Mouse (Mus musculus) MEL (cell line): Measurements from ENCODE around the gene Itpr1. TPM values are rescaled to one million over a fixed set of nuclear protein-coding genes. Genes with fewer than 3 reads are reported as not detected.

Experiments
- DNase-seq: peaks from one replicate; pipeline ENCODE4 v3.0.0; 2011; ENCODE audit warnings: low read depth, low spot score
- H3K27ac ChIP-seq: 2 replicates; pipeline ENCODE4 v1.5.1; 2012; ENCODE audit warnings: low read depth, mild to moderate bottlenecking, control low read depth, low read length, moderate library complexity; ENCODE audit not compliant: control insufficient read depth
- H3K27me3 ChIP-seq, 2 experiments: fragments of 150-350 bp in 1 of 2; sonication (generic) in 1 of 2; 2 replicates each; pipeline ENCODE4 v1.6.1; 2012; ENCODE audit warnings: low read length in 2 of 2, mild to moderate bottlenecking in 2 of 2, improper control_type of control experiment in 1 of 2, moderate library complexity in 1 of 2; ENCODE audit not compliant: insufficient read depth in 2 of 2, control insufficient read depth in 1 of 2
- H3K36me3 ChIP-seq, 2 experiments: 2 replicates each; pipeline ENCODE4 v1.6.1; 2012 to 2014; ENCODE audit warnings: low read length in 2 of 2, improper control_type of control experiment in 1 of 2, inconsistent platforms in 1 of 2, mild to moderate bottlenecking in 1 of 2; ENCODE audit not compliant: insufficient read depth in 2 of 2, control insufficient read depth in 1 of 2
- H3K4me1 ChIP-seq, 2 experiments: fragments of 150-350 bp in 1 of 2; sonication (generic) in 1 of 2; 2 replicates each; pipeline ENCODE4 v1.6.1; 2012; ENCODE audit warnings: low read length in 2 of 2, improper control_type of control experiment in 1 of 2, mild to moderate bottlenecking in 1 of 2; ENCODE audit not compliant: insufficient read depth in 2 of 2, control insufficient read depth in 1 of 2
- H3K4me3 ChIP-seq, 2 experiments: fragments of 150-350 bp in 1 of 2; sonication (generic) in 1 of 2; 2 replicates each; pipeline ENCODE4 v1.5.1; 2012; ENCODE audit warnings: low read depth in 2 of 2, low read length in 2 of 2, mild to moderate bottlenecking in 2 of 2, moderate library complexity in 2 of 2, control low read depth in 1 of 2, improper control_type of control experiment in 1 of 2; ENCODE audit not compliant: control insufficient read depth in 1 of 2, insufficient read depth in 1 of 2
- H3K79me2 ChIP-seq: 2 replicates; pipeline ENCODE4 v1.6.1; 2012; ENCODE audit warnings: mild to moderate bottlenecking, low read length, moderate library complexity; ENCODE audit not compliant: control insufficient read depth, poor library complexity, insufficient read depth
- H3K9ac ChIP-seq: 2 replicates; pipeline ENCODE4 v1.6.1; 2012; ENCODE audit warnings: low read depth, mild to moderate bottlenecking, control low read depth, low read length, moderate library complexity; ENCODE audit not compliant: control insufficient read depth, poor library complexity, severe bottlenecking
- H3K9me3 ChIP-seq: fragments of 150-350 bp; sonication (generic); replicated peaks from 2 replicates; pipeline ENCODE4 v1.6.1; 2012; ENCODE audit warnings: mild to moderate bottlenecking, low read length, improper control_type of control experiment, moderate library complexity; ENCODE audit not compliant: insufficient read depth
- CHD1 ChIP-seq: IDR thresholded peaks from 2 replicates; pipeline ENCODE4 v1.6.1; 2012; ENCODE audit warnings: low read depth, mild to moderate bottlenecking, inconsistent platforms, low read length, improper control_type of control experiment
- EP300 ChIP-seq, 2 experiments: IDR thresholded peaks; 2 replicates each; pipeline ENCODE4 v1.6.1; 2011; ENCODE audit warnings: improper control_type of control experiment in 2 of 2, low read length in 2 of 2, low read depth in 1 of 2, mild to moderate bottlenecking in 1 of 2
- ETS1 ChIP-seq: IDR thresholded peaks from 2 replicates; pipeline ENCODE4 v1.6.1; 2012; ENCODE audit warnings: low read depth, mild to moderate bottlenecking, inconsistent platforms, low read length, improper control_type of control experiment, moderate library complexity
- HCFC1 ChIP-seq: IDR thresholded peaks from 2 replicates; pipeline ENCODE4 v1.6.1; 2012; ENCODE audit warnings: low read depth, mild to moderate bottlenecking, inconsistent platforms, low read length, improper control_type of control experiment, moderate library complexity
- KAT2A ChIP-seq: conservative IDR thresholded peaks from 2 replicates; pipeline ENCODE4 v1.6.1; 2012; ENCODE audit warnings: low read depth, low read length, improper control_type of control experiment, inconsistent platforms
- MAFK ChIP-seq: IDR thresholded peaks from 2 replicates; pipeline ENCODE4 v1.6.1; 2011; ENCODE audit warnings: low read depth, mild to moderate bottlenecking, low read length, improper control_type of control experiment, borderline replicate concordance
- MXI1 ChIP-seq: IDR thresholded peaks from 2 replicates; pipeline ENCODE4 v1.6.1; 2011; ENCODE audit warnings: mild to moderate bottlenecking, low read depth, low read length, improper control_type of control experiment
- MYB ChIP-seq: IDR thresholded peaks from 2 replicates; pipeline ENCODE4 v1.6.1; 2011; ENCODE audit warnings: mild to moderate bottlenecking, low read depth, low read length, improper control_type of control experiment
- NELFE ChIP-seq: IDR thresholded peaks from 2 replicates; pipeline ENCODE4 v1.6.1; 2011; ENCODE audit warnings: low read depth, low read length, improper control_type of control experiment
- POLR2A ChIP-seq, 2 experiments: IDR thresholded peaks; 2 replicates each; pipeline ENCODE4 v1.6.1; 2011 to 2012; ENCODE audit warnings: low read length in 2 of 2, mild to moderate bottlenecking in 2 of 2, control low read depth in 1 of 2, improper control_type of control experiment in 1 of 2, low read depth in 1 of 2, moderate library complexity in 1 of 2; ENCODE audit not compliant: control insufficient read depth in 1 of 2, insufficient read depth in 1 of 2, poor library complexity in 1 of 2
- RAD21 ChIP-seq: IDR thresholded peaks from 2 replicates; pipeline ENCODE4 v1.6.1; 2011; ENCODE audit warnings: mild to moderate bottlenecking, low read depth, low read length, improper control_type of control experiment
- TBP ChIP-seq: IDR thresholded peaks from 2 replicates; pipeline ENCODE4 v1.8.0; 2011; ENCODE audit warnings: low read depth, low read length, improper control_type of control experiment
- UBTF ChIP-seq: IDR thresholded peaks from 2 replicates; pipeline ENCODE4 v1.6.1; 2012; ENCODE audit warnings: low read depth, mild to moderate bottlenecking, inconsistent platforms, low read length, improper control_type of control experiment, moderate library complexity, borderline replicate concordance; ENCODE audit not compliant: insufficient read depth
- USF1 ChIP-seq: IDR thresholded peaks from 2 replicates; pipeline ENCODE4 v1.6.1; 2014; ENCODE audit warnings: low read depth, mild to moderate bottlenecking, inconsistent platforms, low read length, improper control_type of control experiment, moderate library complexity
- ZKSCAN1 ChIP-seq: IDR thresholded peaks from 2 replicates; pipeline ENCODE4 v1.6.1; 2012; ENCODE audit warnings: low read depth, mild to moderate bottlenecking, inconsistent platforms, low read length, improper control_type of control experiment, moderate library complexity
- polyA plus RNA-seq, 2 experiments: library from polyadenylated mRNA; stranded (reverse) in 1 of 2; unstranded in 1 of 2; fragments of >175 nt in 1 of 2; fragments of >200 nt in 1 of 2; gene quantifications; 2 replicates each; pipeline versions ENCODE4 v1.2.1 to v1.2.4; 2012; ENCODE audit warnings: low replicate concordance in 2 of 2, low read depth in 1 of 2; ENCODE audit not compliant: insufficient read length in 2 of 2, insufficient read depth in 1 of 2, missing spikeins in 1 of 2
- total RNA-seq: library from RNA; depleted of rRNA; stranded (reverse); fragments of 300-350 nt; gene quantifications from 2 replicates; pipeline ENCODE4 v1.2.3, GENCODE M21; 2012

The Itpr1 gene
- total and polyA plus RNA-seq, 3 experiments: 15.6 to 19.0 TPM; not detected in 1

GRCm38 (mm10) chr6:108259671-108260070 lies 46.8 kb downstream of the Itpr1 start (continued):
- TF ChIP-seq TBP (no peak), ZKSCAN1 (no peak), HCFC1 (no peak)

- no peaks in the 10 kb centered on the region for H3K9me3 ChIP-seq
- peak; percentile 58 for DNase-seq
- no peak overlapping the region for H3K9ac ChIP-seq
- H3K36me3 ChIP-seq: peaks cover 0 to 28% of the 10 kb centered on the region in 2 experiments; a peak in 3 of 4 replicates
- peak; percentile 16 to 46; a peak in 2 of 4 replicates for TF ChIP-seq EP300 (IDR thresholded peaks at IDR 0.05; ENCODE audit: low read depth in 1 of 2, low read length in 2 of 2)
- TF ChIP-seq MYB: no peak
- TF ChIP-seq, all 39 proteins: peak for 1
- no peak overlapping the region for H3K27ac ChIP-seq
- no peaks in the 10 kb centered on the region for H3K27me3 ChIP-seq
- H3K4me3 ChIP-seq: no peak overlapping the region
- H3K79me2 ChIP-seq: no peaks in the 10 kb centered on the region; the same call in 1 of the 2 replicates
- H3K4me1 ChIP-seq: peaks cover 17 to 19% of the 10 kb centered on the region in 2 experiments
Measured at GRCm38 (mm10) chr6:108261506-108261905, 48.6 kb downstream of the Itpr1 start.

GRCm38 (mm10) chr6:108264164-108264563 lies 51.3 kb downstream of the Itpr1 start:
- no peak overlapping the region for H3K9ac ChIP-seq
- H3K27me3 ChIP-seq: no peaks in the 10 kb centered on the region
- H3K27ac ChIP-seq: no peak overlapping the region
- no peak for DNase-seq
- no peak overlapping the region for H3K4me3 ChIP-seq
- H3K9me3 ChIP-seq: no peaks in the 10 kb centered on the region
- H3K36me3 ChIP-seq: peaks cover 0 to 26% of the 10 kb centered on the region in 2 experiments; a peak in 3 of 4 replicates
- TF ChIP-seq RAD21: no peak
- TF ChIP-seq CHD1: no peak
- no peak for TF ChIP-seq ETS1
- no peak for TF ChIP-seq MXI1
- no peak for TF ChIP-seq MAFK
- TF ChIP-seq NELFE: no peak
- TF ChIP-seq USF1: no peak
- TF ChIP-seq UBTF: no peak
- TF ChIP-seq POLR2A (IDR thresholded peaks at IDR 0.05; ENCODE audit: control insufficient read depth in 1 of 2, insufficient read depth in 1 of 2, low read depth in 1 of 2, low read length in 2 of 2, poor library complexity in 1 of 2): no peak
- no peak for TF ChIP-seq KAT2A
- peaks cover 17 to 19% of the 10 kb centered on the region in 2 experiments for H3K4me1 ChIP-seq
- no peaks in the 10 kb centered on the region; the same call in 1 of the 2 replicates for H3K79me2 ChIP-seq
